Mouse (Mus musculus): ENCODE results near the gene Klf15. TPM values are rescaled to one million over a fixed set of nuclear protein-coding genes. Genes with fewer than 3 reads are reported as not detected.
A peak's percentile ranks its signal among the peaks of the same experiment; 100 is the strongest.

The Klf15 gene
- polyA plus RNA-seq, 1 experiment from 2014 or later, result 6.3 TPM

DNA sequence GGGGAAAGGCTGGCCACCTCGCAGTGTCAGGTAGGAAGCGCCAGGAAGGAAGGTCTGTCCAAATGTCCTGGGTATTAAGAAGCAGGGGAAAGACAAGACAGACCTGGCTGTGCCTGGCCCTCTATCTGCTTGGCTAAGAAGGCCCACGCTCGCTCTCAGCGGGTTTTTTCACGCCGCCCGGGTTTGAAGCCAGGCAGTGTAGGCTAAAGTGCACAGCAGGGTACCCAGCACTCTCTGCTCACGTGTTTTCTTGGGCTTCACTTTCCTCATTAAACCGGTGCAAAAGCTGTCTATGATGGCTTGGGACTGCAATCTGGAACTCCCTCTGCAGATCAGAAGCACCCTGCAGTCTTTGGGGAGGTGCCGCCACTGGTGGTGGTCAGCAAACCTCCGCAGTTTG is 605 bp upstream of the Klf15 start:
- H3K9ac ChIP-seq (ENCODE audit: low read depth, low read length), result no peak overlapping the region; the same call in 1 of the 2 replicates
- H3K9me3 ChIP-seq (ENCODE audit: control insufficient read depth, low read length), result no peaks in the 10 kb centered on the region
- peak overlapping the region; percentile 100 for H3K4me2 ChIP-seq (ENCODE audit: low read depth, low read length)
- WGBS, result 26% methylated on average over 12 of the region's 12 CpGs
- H3K36me3 ChIP-seq (ENCODE audit: control insufficient read depth, insufficient read depth, low read length), result no peaks in the 10 kb centered on the region
- peak overlapping the region; percentile 68 for H3K4me3 ChIP-seq (ENCODE audit: low read length)
- H3K27ac ChIP-seq (ENCODE audit: low read length), result no peak overlapping the region
- peaks cover 16% of the 10 kb centered on the region for H3K27me3 ChIP-seq (replicated peaks; ENCODE audit: control insufficient read depth, insufficient read depth, low read length)
- no peak for ATAC-seq
- H3K4me1 ChIP-seq (ENCODE audit: control insufficient read depth, insufficient read depth, low read length), result peaks cover 12% of the 10 kb centered on the region

DNA sequence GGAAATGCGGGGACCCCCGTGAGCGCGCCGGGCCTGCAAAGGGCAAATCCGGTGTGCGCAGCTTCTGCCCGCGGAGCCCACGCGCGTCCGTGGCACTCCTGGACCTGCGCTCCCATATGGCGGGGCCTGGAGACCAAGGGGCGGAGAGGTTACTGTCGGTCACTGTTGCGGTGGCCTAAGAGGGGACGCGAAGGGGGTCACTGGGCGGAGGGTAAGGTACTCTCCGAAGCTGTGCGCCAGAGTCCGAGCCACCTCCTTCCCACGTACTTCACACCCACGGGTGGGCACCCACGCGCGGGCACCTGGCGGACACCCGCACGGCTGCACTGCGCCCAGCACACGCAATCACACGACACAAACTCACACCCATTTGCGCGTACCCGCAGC is 458 bp downstream of the Klf15 start:
- Histone ChIP-seq H3K27me3 (replicated peaks; ENCODE audit: control insufficient read depth, insufficient read depth, low read length) (peaks cover 16% of the 10 kb centered on the region), H3K9me3 (ENCODE audit: control insufficient read depth, low read length) (no peaks in the 10 kb centered on the region), H3K4me2 (ENCODE audit: low read depth, low read length) (peak overlapping the region; percentile 100), H3K27ac (ENCODE audit: low read length) (peak overlapping the region; percentile 11; the same call in 1 of the 2 replicates), H3K9ac (ENCODE audit: low read depth, low read length) (peak overlapping the region; percentile 75), H3K4me3 (ENCODE audit: low read length) (peak overlapping the region; percentile 68), H3K4me1 (ENCODE audit: control insufficient read depth, insufficient read depth, low read length) (peaks cover 12% of the 10 kb centered on the region), H3K36me3 (ENCODE audit: control insufficient read depth, insufficient read depth, low read length) (no peaks in the 10 kb centered on the region)
- ATAC-seq, result peak; percentile 45
- WGBS, result under 1% methylated on average over 38 of the region's 38 CpGs

DNA sequence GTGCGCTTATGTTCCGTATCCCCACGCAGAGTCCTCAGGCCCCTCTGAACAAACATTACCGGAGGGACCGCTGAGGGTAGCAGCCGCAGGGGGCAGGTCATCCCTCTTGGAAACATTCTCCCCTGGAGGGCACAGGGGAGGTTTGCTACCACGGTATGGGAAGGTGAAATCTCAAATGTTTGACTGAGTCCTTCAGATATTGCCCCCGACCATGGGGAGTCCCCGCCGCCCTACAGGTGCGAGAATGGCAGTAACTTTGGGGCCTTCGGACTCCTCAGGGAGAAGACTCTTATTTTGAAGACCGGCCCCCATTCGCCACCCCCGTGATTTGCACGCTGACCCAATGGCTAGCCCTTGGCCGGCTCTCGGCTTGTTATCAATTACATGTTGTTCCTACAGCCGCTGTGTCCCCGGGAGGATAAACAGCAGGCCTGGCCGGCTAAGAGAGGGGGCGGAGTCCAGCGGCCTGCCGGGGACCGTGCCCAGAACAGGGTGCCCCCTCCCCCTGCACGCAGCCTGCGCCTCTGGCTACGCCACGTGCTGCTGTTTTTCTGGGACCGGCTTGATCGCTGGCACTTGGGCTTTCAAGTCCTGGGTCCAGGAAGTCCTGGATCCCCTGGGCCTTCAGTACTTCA is 969 bp downstream of the Klf15 start:
- H3K4me3 ChIP-seq (ENCODE audit: low read length), result peak overlapping the region; percentile 68
- no peaks in the 10 kb centered on the region for H3K36me3 ChIP-seq (ENCODE audit: control insufficient read depth, insufficient read depth, low read length)
- peak overlapping the region; percentile 100 for H3K4me2 ChIP-seq (ENCODE audit: low read depth, low read length)
- under 1% methylated on average over 31 of the region's 31 CpGs for WGBS
- peak overlapping the region; percentile 47; the same call in 1 of the 2 replicates for H3K27ac ChIP-seq (ENCODE audit: low read length)
- H3K4me1 ChIP-seq (ENCODE audit: control insufficient read depth, insufficient read depth, low read length), result peaks cover 12% of the 10 kb centered on the region
- H3K9ac ChIP-seq (ENCODE audit: low read depth, low read length), result peak overlapping the region; percentile 75
- peak; percentile 90 for ATAC-seq
- H3K27me3 ChIP-seq (replicated peaks; ENCODE audit: control insufficient read depth, insufficient read depth, low read length), result peaks cover 16% of the 10 kb centered on the region
- H3K9me3 ChIP-seq (ENCODE audit: control insufficient read depth, low read length), result no peaks in the 10 kb centered on the region

DNA sequence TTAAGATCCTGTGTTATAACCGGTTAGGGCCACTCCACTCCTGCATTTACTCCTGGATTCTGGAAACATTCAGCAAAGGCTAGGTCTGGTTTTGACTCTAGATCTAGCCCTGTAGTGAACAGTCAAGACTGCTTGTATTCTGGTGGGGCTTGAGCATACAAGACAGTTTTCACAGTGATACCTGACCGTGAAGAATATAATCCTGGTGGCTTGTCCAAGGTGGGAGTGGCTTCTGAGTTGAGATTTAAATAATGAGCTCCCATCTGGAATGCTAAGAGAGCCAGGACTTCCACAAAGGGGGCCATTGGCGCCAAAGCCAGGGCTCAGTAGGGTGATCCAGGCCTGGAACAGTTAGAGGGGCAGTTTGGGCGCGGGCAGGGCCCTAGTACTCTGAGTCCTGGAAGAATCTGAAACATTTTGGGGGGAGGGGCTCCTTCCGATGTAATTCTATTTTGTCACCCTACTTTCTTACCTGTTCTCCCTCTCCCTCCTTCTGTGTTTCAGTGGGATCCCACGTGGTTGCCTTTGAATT is 1.6 kb downstream of the Klf15 start:
- peak; percentile 14 for ATAC-seq
- Histone ChIP-seq H3K9ac (ENCODE audit: low read depth, low read length) (peak overlapping the region; percentile 75; the same call in 1 of the 2 replicates), H3K27ac (ENCODE audit: low read length) (peak overlapping the region; percentile 47; the same call in 1 of the 2 replicates), H3K4me3 (ENCODE audit: low read length) (peak overlapping the region; percentile 68), H3K36me3 (ENCODE audit: control insufficient read depth, insufficient read depth, low read length) (no peaks in the 10 kb centered on the region), H3K27me3 (replicated peaks; ENCODE audit: control insufficient read depth, insufficient read depth, low read length) (peaks cover 16% of the 10 kb centered on the region), H3K4me1 (ENCODE audit: control insufficient read depth, insufficient read depth, low read length) (peaks cover 12% of the 10 kb centered on the region), H3K9me3 (ENCODE audit: control insufficient read depth, low read length) (no peaks in the 10 kb centered on the region), H3K4me2 (ENCODE audit: low read depth, low read length) (peak overlapping the region; percentile 100)
- WGBS, result 47% methylated on average over 7 of the region's 7 CpGs

DNA sequence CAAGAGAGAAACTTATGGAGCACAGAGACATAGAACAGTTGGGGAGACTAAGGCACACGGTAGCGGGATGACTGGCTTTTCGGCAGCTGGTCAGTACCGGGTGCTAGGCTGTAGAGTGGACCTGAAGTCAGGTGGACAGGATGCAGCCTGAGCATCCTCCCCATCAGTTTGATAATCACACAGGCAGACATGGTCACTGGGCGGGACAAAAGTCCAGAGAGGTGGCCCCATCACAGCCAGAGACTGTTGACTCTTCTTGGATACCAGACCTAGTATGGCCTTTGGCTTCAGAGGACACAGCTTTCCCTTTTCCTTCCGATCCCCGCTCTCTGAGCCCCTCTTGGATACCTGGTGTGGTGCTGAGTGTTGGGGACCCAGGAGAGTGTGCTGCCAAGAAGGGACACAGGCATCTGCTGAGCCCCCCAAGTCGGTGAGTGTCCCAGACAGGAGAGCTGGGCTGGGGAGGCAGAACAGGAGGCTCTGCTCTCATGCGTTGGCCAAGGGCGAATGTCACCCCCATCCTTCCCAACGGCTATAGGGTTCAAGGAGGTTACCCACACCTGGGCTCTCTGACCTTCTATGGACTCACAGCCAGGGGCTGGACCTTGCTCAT is 2.8 kb downstream of the Klf15 start:
- WGBS, result 93% methylated on average over 11 of the region's 11 CpGs
- no peak overlapping the region for H3K9ac ChIP-seq (ENCODE audit: low read depth, low read length)
- H3K4me2 ChIP-seq (ENCODE audit: low read depth, low read length), result no peak overlapping the region
- H3K27me3 ChIP-seq (replicated peaks; ENCODE audit: control insufficient read depth, insufficient read depth, low read length), result peaks cover 16% of the 10 kb centered on the region
- H3K4me3 ChIP-seq (ENCODE audit: low read length), result no peak overlapping the region
- H3K4me1 ChIP-seq (ENCODE audit: control insufficient read depth, insufficient read depth, low read length), result peaks cover 12% of the 10 kb centered on the region
- no peak overlapping the region for H3K27ac ChIP-seq (ENCODE audit: low read length)
- no peaks in the 10 kb centered on the region for H3K36me3 ChIP-seq (ENCODE audit: control insufficient read depth, insufficient read depth, low read length)
- no peaks in the 10 kb centered on the region for H3K9me3 ChIP-seq (ENCODE audit: control insufficient read depth, low read length)
- no peak for ATAC-seq

DNA sequence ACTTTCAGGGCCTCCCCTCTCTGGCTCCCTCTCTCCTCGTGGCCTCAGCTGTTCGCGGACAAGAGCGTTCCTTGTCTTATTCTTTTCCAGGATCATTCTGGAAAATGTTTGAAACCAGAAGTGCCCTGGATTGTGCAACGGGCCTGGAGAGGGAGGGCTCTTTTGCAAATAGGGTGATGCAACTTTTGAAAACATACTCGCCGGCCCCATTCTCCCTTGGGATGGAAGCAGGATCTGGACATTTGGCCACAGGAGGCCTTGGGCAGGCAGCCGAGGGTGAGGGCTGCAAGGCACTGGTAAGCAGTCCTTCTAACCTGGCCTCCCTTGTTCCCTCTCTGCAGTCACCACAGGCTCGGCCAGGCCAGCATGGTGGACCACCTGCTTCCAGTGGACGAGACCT is 3.7 kb downstream of the Klf15 start:
- H3K4me2 ChIP-seq (ENCODE audit: low read depth, low read length), result no peak overlapping the region
- peaks cover 14% of the 10 kb centered on the region for H3K27me3 ChIP-seq (replicated peaks; ENCODE audit: control insufficient read depth, insufficient read depth, low read length)
- H3K4me3 ChIP-seq (ENCODE audit: low read length), result no peak overlapping the region
- 77% methylated on average over 10 of the region's 10 CpGs for WGBS
- ATAC-seq, result no peak
- H3K9ac ChIP-seq (ENCODE audit: low read depth, low read length), result no peak overlapping the region
- no peaks in the 10 kb centered on the region for H3K9me3 ChIP-seq (ENCODE audit: control insufficient read depth, low read length)
- no peak overlapping the region for H3K27ac ChIP-seq (ENCODE audit: low read length)
- no peaks in the 10 kb centered on the region for H3K36me3 ChIP-seq (ENCODE audit: control insufficient read depth, insufficient read depth, low read length)
- H3K4me1 ChIP-seq (ENCODE audit: control insufficient read depth, insufficient read depth, low read length), result peaks cover 17% of the 10 kb centered on the region

DNA sequence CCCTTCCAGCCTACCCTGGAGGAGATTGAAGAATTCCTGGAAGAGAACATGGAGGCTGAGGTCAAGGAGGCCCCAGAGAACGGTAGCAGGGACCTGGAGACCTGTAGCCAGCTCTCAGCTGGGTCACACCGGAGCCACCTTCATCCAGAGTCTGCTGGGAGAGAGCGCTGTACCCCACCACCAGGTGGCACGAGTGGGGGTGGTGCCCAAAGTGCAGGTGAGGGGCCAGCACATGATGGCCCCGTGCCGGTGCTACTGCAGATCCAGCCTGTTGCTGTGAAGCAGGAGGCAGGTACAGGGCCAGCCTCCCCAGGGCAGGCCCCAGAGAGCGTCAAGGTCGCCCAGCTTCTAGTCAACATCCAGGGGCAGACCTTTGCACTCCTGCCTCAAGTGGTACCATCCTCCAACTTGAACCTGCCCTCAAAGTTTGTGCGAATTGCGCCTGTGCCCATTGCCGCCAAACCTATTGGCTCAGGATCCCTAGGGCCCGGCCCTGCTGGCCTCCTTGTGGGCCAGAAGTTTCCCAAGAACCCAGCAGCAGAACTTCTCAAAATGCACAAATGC is 4.6 kb downstream of the Klf15 start:
- ATAC-seq, result no peak
- WGBS, result 93% methylated on average over 12 of the region's 12 CpGs

DNA sequence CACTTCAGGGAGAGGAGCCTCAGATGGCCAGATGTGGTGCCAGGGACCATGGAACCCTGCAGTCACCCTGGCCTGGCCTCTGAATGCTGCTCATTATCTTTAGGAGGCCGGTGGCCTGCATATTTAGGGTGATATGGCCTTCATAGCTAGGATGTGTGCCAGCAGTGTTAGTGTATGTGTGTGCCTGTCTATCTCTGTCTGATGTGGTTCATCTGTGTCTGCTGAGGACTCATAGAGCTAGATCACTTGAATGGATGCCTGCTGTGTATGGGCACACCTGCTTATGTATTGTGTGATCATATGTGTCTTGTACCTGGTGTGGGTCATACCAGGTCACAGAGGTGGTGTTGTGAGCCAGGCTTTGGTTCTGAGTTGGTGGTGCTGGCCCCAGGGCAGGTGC is 5.8 kb downstream of the Klf15 start:
- 78% methylated on average over 1 of the region's 1 CpGs for WGBS
- H3K36me3 ChIP-seq (ENCODE audit: control insufficient read depth, insufficient read depth, low read length), result no peaks in the 10 kb centered on the region
- ATAC-seq, result no peak

More for the DNA sequence above, 4.6 kb downstream of the Klf15 start:
- peaks cover 6% of the 10 kb centered on the region for H3K27me3 ChIP-seq (replicated peaks; ENCODE audit: control insufficient read depth, insufficient read depth, low read length)
- H3K9me3 ChIP-seq (ENCODE audit: control insufficient read depth, low read length), result no peaks in the 10 kb centered on the region
- no peak overlapping the region for H3K4me2 ChIP-seq (ENCODE audit: low read depth, low read length)
- peaks cover 17% of the 10 kb centered on the region for H3K4me1 ChIP-seq (ENCODE audit: control insufficient read depth, insufficient read depth, low read length)
- H3K4me3 ChIP-seq (ENCODE audit: low read length), result no peak overlapping the region
- no peaks in the 10 kb centered on the region for H3K36me3 ChIP-seq (ENCODE audit: control insufficient read depth, insufficient read depth, low read length)
- H3K27ac ChIP-seq (ENCODE audit: low read length), result no peak overlapping the region
- H3K9ac ChIP-seq (ENCODE audit: low read depth, low read length), result no peak overlapping the region

DNA sequence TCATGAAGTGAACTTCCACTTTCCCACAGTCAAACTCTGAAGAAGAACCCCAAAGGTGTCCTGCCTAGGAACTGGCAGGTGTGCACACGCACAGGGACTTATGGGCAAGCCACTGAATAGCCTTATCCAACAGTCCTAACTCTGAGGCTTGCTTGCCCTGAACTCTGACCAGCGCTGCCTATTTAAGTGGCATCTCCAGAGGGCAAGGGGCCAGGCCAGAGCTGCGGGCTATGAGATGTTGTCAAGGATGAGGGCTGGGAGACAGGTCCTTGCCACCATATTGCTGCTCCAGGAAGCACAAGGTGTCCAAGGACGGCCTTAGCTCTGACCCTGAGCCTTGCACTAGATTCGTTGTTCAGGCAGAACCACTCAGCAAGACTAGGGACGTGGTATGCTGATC is 6.7 kb downstream of the Klf15 start:
- ATAC-seq, result no peak

More for the DNA sequence above, 5.8 kb downstream of the Klf15 start:
- Histone ChIP-seq H3K4me2 (ENCODE audit: low read depth, low read length) (no peak overlapping the region), H3K27me3 (replicated peaks; ENCODE audit: control insufficient read depth, insufficient read depth, low read length) (no peaks in the 10 kb centered on the region), H3K4me1 (ENCODE audit: control insufficient read depth, insufficient read depth, low read length) (peaks cover 11% of the 10 kb centered on the region), H3K9me3 (ENCODE audit: control insufficient read depth, low read length) (no peaks in the 10 kb centered on the region), H3K4me3 (ENCODE audit: low read length) (no peak overlapping the region), H3K9ac (ENCODE audit: low read depth, low read length) (no peak overlapping the region; the same call in 1 of the 2 replicates), H3K27ac (ENCODE audit: low read length) (no peak overlapping the region)

More for the DNA sequence above, 6.7 kb downstream of the Klf15 start:
- Histone ChIP-seq H3K4me1 (ENCODE audit: control insufficient read depth, insufficient read depth, low read length) (peaks cover 5% of the 10 kb centered on the region; the same call in 1 of the 2 replicates), H3K4me2 (ENCODE audit: low read depth, low read length) (no peak overlapping the region), H3K9ac (ENCODE audit: low read depth, low read length) (no peak overlapping the region), H3K27me3 (replicated peaks; ENCODE audit: control insufficient read depth, insufficient read depth, low read length) (no peaks in the 10 kb centered on the region), H3K36me3 (ENCODE audit: control insufficient read depth, insufficient read depth, low read length) (no peaks in the 10 kb centered on the region), H3K4me3 (ENCODE audit: low read length) (no peak overlapping the region), H3K27ac (ENCODE audit: low read length) (no peak overlapping the region), H3K9me3 (ENCODE audit: control insufficient read depth, low read length) (no peaks in the 10 kb centered on the region)
- WGBS, result 87% methylated on average over 6 of the region's 6 CpGs

Measured in intestine, embryonic 16.5 days (tissue).